Mouse (Mus musculus) hindbrain, embryonic 12.5 days (tissue): ENCODE results near the gene Tbc1d8. TPM values are rescaled to one million over a fixed set of nuclear protein-coding genes. Genes with fewer than 3 reads are reported as not detected.

Source experiments
- ATAC-seq: fragments of 200-750 bp; cut with Nextera tagmentation; 2 replicates; pipeline ENCODE4 v1.8.0; 2017; ENCODE audit warnings: moderate TSS enrichment; ENCODE audit not compliant: low FRiP score
- H3K27ac ChIP-seq: fragments of 300-500 bp; sonication (generic); 2 replicates; pipeline ENCODE4 v1.5.1; 2016; ENCODE audit warnings: mild to moderate bottlenecking
- H3K27me3 ChIP-seq: fragments of 300-500 bp; sonication (generic); 2 replicates; pipeline ENCODE4 v1.6.1; 2016; ENCODE audit warnings: mild to moderate bottlenecking
- H3K36me3 ChIP-seq: fragments of 300-500 bp; sonication (generic); 2 replicates; pipeline ENCODE4 v1.6.1; 2016; ENCODE audit warnings: mild to moderate bottlenecking
- H3K4me1 ChIP-seq: fragments of 300-500 bp; sonication (generic); 2 replicates; pipeline ENCODE4 v1.6.1; 2016
- H3K4me2 ChIP-seq: fragments of 300-500 bp; sonication (generic); replicated peaks from 2 replicates; pipeline ENCODE4 v1.6.1; 2016; ENCODE audit warnings: mild to moderate bottlenecking
- H3K4me3 ChIP-seq: fragments of 300-500 bp; sonication (generic); 2 replicates; pipeline ENCODE4 v1.5.1; 2016; ENCODE audit warnings: mild to moderate bottlenecking
- H3K9ac ChIP-seq: fragments of 300-500 bp; sonication (generic); 2 replicates; pipeline ENCODE4 v1.6.1; 2016; ENCODE audit warnings: mild to moderate bottlenecking, moderate library complexity
- H3K9me3 ChIP-seq: fragments of 300-500 bp; sonication (generic); replicated peaks from 2 replicates; pipeline ENCODE4 v1.6.1; 2016; ENCODE audit warnings: mild to moderate bottlenecking
- WGBS: fragments of 180-500 bp; shearing (Covaris S2); methylation state at CpG from one replicate; pipeline ENCODE4 v1.1.7; 2016; 5-methylcytosine and 5-hydroxymethylcytosine counted together
- polyA plus RNA-seq: library from polyadenylated mRNA; unstranded; fragments of >200 nt; fragmentation: Nextera tagmentation; extraction: Ambion mirVana; gene quantifications from 2 replicates; pipeline ENCODE4 v1.2.1, GENCODE M21; 2016

Tbc1d8 gene
- polyA plus RNA-seq, 1 experiment from 2014 or later = 8.6 TPM

GRCm38 (mm10) chr1:39335561-39336196, 142.9 kb downstream of the Tbc1d8 start:
- Histone ChIP-seq H3K9me3 (no peaks in the 10 kb centered on the region), H3K4me1 (no peaks in the 10 kb centered on the region), H3K27me3 (peaks cover 5% of the 10 kb centered on the region), H3K9ac (no peak overlapping the region), H3K4me2 (no peak overlapping the region), H3K4me3 (no peak overlapping the region), H3K36me3 (no peaks in the 10 kb centered on the region), H3K27ac (no peak overlapping the region)
- ATAC-seq = no peak
- 31% methylated on average over 15 of the region's 15 CpGs for WGBS

- Histone ChIP-seq H3K36me3 (no peaks in the 10 kb centered on the region), H3K9me3 (no peaks in the 10 kb centered on the region), H3K9ac (no peak overlapping the region), H3K4me1 (no peaks in the 10 kb centered on the region), H3K27me3 (peaks cover 3% of the 10 kb centered on the region; the same call in 1 of the 2 replicates), H3K4me2 (no peak overlapping the region), H3K4me3 (no peak overlapping the region), H3K27ac (no peak overlapping the region)
- WGBS = 84% methylated on average over 4 of the region's 4 CpGs
- ATAC-seq = no peak
Measured at GRCm38 (mm10) chr1:39332456-39332855, 146.1 kb downstream of the Tbc1d8 start.

- 89% methylated on average over 7 of the region's 7 CpGs for WGBS
- no peak overlapping the region for H3K27ac ChIP-seq
- no peak overlapping the region for H3K9ac ChIP-seq
- ATAC-seq = no peak
- H3K36me3 ChIP-seq = no peaks in the 10 kb centered on the region
- no peaks in the 10 kb centered on the region for H3K9me3 ChIP-seq
- H3K4me3 ChIP-seq = no peak overlapping the region
- H3K4me1 ChIP-seq = no peaks in the 10 kb centered on the region
- H3K4me2 ChIP-seq = no peak overlapping the region
- peaks cover 3% of the 10 kb centered on the region; the same call in 1 of the 2 replicates for H3K27me3 ChIP-seq
Measured at GRCm38 (mm10) chr1:39330857-39331594, 147.5 kb downstream of the Tbc1d8 start.

- Histone ChIP-seq H3K27ac (no peak overlapping the region), H3K27me3 (no peaks in the 10 kb centered on the region), H3K4me2 (no peak overlapping the region), H3K4me1 (no peaks in the 10 kb centered on the region), H3K4me3 (no peak overlapping the region), H3K9me3 (no peaks in the 10 kb centered on the region), H3K9ac (no peak overlapping the region), H3K36me3 (no peaks in the 10 kb centered on the region)
- 75% methylated on average over 7 of the region's 7 CpGs for WGBS
- no peak for ATAC-seq
Measured at GRCm38 (mm10) chr1:39327546-39327945, 151.0 kb downstream of the Tbc1d8 start.

GRCm38 (mm10) chr1:39325228-39325627, 153.3 kb downstream of the Tbc1d8 start:
- H3K4me2 ChIP-seq = no peak overlapping the region
- H3K9ac ChIP-seq = no peak overlapping the region
- ATAC-seq = no peak
- H3K27ac ChIP-seq = no peak overlapping the region
- no peaks in the 10 kb centered on the region for H3K27me3 ChIP-seq
- no peak overlapping the region for H3K4me3 ChIP-seq
- no peaks in the 10 kb centered on the region for H3K36me3 ChIP-seq
- no peaks in the 10 kb centered on the region for H3K4me1 ChIP-seq
- 92% methylated on average over 6 of the region's 6 CpGs for WGBS
- H3K9me3 ChIP-seq = no peaks in the 10 kb centered on the region

- 81% methylated on average over 6 of the region's 6 CpGs for WGBS
- H3K36me3 ChIP-seq = no peaks in the 10 kb centered on the region
- no peak for ATAC-seq
Measured at GRCm38 (mm10) chr1:39321954-39322353, 156.6 kb downstream of the Tbc1d8 start.

More at GRCm38 (mm10) chr1:39321954-39322353, 156.6 kb downstream of the Tbc1d8 start:
- Histone ChIP-seq H3K4me3 (no peak overlapping the region), H3K9me3 (no peaks in the 10 kb centered on the region), H3K27ac (no peak overlapping the region), H3K27me3 (no peaks in the 10 kb centered on the region), H3K9ac (no peak overlapping the region), H3K4me2 (no peak overlapping the region), H3K4me1 (no peaks in the 10 kb centered on the region)

Other genes with a start within 250 kb of the Tbc1d8 start
- gene Rpl31, start 110.9 kb downstream of the Tbc1d8 start, polyA plus RNA-seq = 344 and 432 TPM in 2 replicates
- gene Cnot11, start 56.2 kb upstream of the Tbc1d8 start, polyA plus RNA-seq = 28.7 and 29.1 TPM in 2 replicates
- gene Rnf149, start 98.7 kb upstream of the Tbc1d8 start, polyA plus RNA-seq = 37.7 and 39.0 TPM in 2 replicates
- gene Creg2, start 172.7 kb upstream of the Tbc1d8 start, polyA plus RNA-seq = 2.0 and 2.3 TPM in 2 replicates
- gene Rfx8, start 242.2 kb upstream of the Tbc1d8 start, polyA plus RNA-seq = 0.63 and 0.93 TPM in 2 replicates